Mouse (Mus musculus): ENCODE data around the gene Appbp2. TPM values are rescaled to one million over a fixed set of nuclear protein-coding genes. Genes with fewer than 3 reads are reported as not detected.
A peak's percentile ranks its signal among the peaks of the same experiment; 100 is the strongest.

The Appbp2 gene
- polyA plus RNA-seq, 1 experiment = 8.5 TPM

- Histone ChIP-seq H3K36me3 (ENCODE audit: control insufficient read depth, insufficient read depth) (no peaks in the 10 kb centered on the region), H3ac (ENCODE audit: control insufficient read depth, insufficient read length) (no peak overlapping the region), H3K79me2 (ENCODE audit: control insufficient read depth, insufficient read depth) (no peaks in the 10 kb centered on the region), H3K27me3 (ENCODE audit: control insufficient read depth, insufficient read depth, insufficient read length) (no peaks in the 10 kb centered on the region), H3K4me3 (no peak overlapping the region), H3K4me2 (ENCODE audit: low read depth) (no peak overlapping the region)
- TF ChIP-seq TCF3 (IDR thresholded peaks at IDR 0.05; ENCODE audit: insufficient read length, low read depth) (no peak), CEBPB (IDR thresholded peaks at IDR 0.05; ENCODE audit: insufficient read depth, poor library complexity, severe bottlenecking) (no peak), POLR2A (IDR thresholded peaks at IDR 0.05; ENCODE audit: insufficient read length, low read depth) (no peak)
Observed at GRCm38 (mm10) chr11:85275151-85275550, 40.2 kb upstream of the Appbp2 start.

- Histone ChIP-seq H3ac (ENCODE audit: control insufficient read depth, insufficient read length) (no peak overlapping the region), H3K79me2 (ENCODE audit: control insufficient read depth, insufficient read depth) (no peaks in the 10 kb centered on the region), H3K4me3 (no peak overlapping the region), H3K4me2 (ENCODE audit: low read depth) (no peak overlapping the region), H3K27me3 (ENCODE audit: control insufficient read depth, insufficient read depth, insufficient read length) (no peaks in the 10 kb centered on the region), H3K36me3 (ENCODE audit: control insufficient read depth, insufficient read depth) (no peaks in the 10 kb centered on the region)
- no peak for TF ChIP-seq POLR2A (IDR thresholded peaks at IDR 0.05; ENCODE audit: insufficient read length, low read depth)
- TF ChIP-seq TCF12 (IDR thresholded peaks at IDR 0.05; ENCODE audit: insufficient read depth, poor library complexity, severe bottlenecking) = no peak
- no peak for TF ChIP-seq MAX (IDR thresholded peaks at IDR 0.05; ENCODE audit: low read depth)
- no peak for TF ChIP-seq MYOD1 (IDR thresholded peaks at IDR 0.05; ENCODE audit: control insufficient read depth in 1 of 3, insufficient read length in 2 of 3, low read depth in 2 of 3)
- no peak for TF ChIP-seq E2F4 (IDR thresholded peaks at IDR 0.05; ENCODE audit: insufficient read depth)
- TF ChIP-seq CEBPB (IDR thresholded peaks at IDR 0.05; ENCODE audit: insufficient read depth, poor library complexity, severe bottlenecking) = no peak
Observed at GRCm38 (mm10) chr11:85273299-85273698, 38.4 kb upstream of the Appbp2 start.

- Histone ChIP-seq H3K27me3 (ENCODE audit: control insufficient read depth, insufficient read depth, insufficient read length) (no peaks in the 10 kb centered on the region), H3ac (ENCODE audit: control insufficient read depth, insufficient read length) (no peak overlapping the region)
Observed at GRCm38 (mm10) chr11:85270631-85271030, 35.7 kb upstream of the Appbp2 start.

GRCm38 (mm10) chr11:85267393-85267792, 32.5 kb upstream of the Appbp2 start:
- no peak overlapping the region for H3K4me2 ChIP-seq (ENCODE audit: low read depth)
- TF ChIP-seq MAX (IDR thresholded peaks at IDR 0.05; ENCODE audit: low read depth) (no peak), CEBPB (IDR thresholded peaks at IDR 0.05; ENCODE audit: insufficient read depth, poor library complexity, severe bottlenecking) (peak; percentile 91)

More at GRCm38 (mm10) chr11:85270631-85271030, 35.7 kb upstream of the Appbp2 start:
- H3K4me2 ChIP-seq (ENCODE audit: low read depth) = no peak overlapping the region
- TF ChIP-seq TCF12 (IDR thresholded peaks at IDR 0.05; ENCODE audit: insufficient read depth, poor library complexity, severe bottlenecking) (no peak), POLR2AphosphoS2 (IDR thresholded peaks at IDR 0.05; ENCODE audit: insufficient read length, low read depth) (no peak), USF1 (IDR thresholded peaks at IDR 0.05; ENCODE audit: low read depth) (no peak), POLR2A (IDR thresholded peaks at IDR 0.05; ENCODE audit: insufficient read length, low read depth) (no peak), CEBPB (IDR thresholded peaks at IDR 0.05; ENCODE audit: insufficient read depth, poor library complexity, severe bottlenecking) (no peak), SRF (IDR thresholded peaks at IDR 0.05; ENCODE audit: control insufficient read depth, insufficient read length, low read depth) (no peak), REST (IDR thresholded peaks at IDR 0.05; ENCODE audit: insufficient read depth, insufficient read length) (no peak), E2F4 (IDR thresholded peaks at IDR 0.05; ENCODE audit: insufficient read depth) (no peak), MYOG (IDR thresholded peaks at IDR 0.05; ENCODE audit: control insufficient read depth in 1 of 3, insufficient read depth in 1 of 3, insufficient read length in 2 of 3, low read depth in 2 of 3) (no peak), MAX (IDR thresholded peaks at IDR 0.05; ENCODE audit: low read depth) (no peak), TCF3 (IDR thresholded peaks at IDR 0.05; ENCODE audit: insufficient read length, low read depth) (no peak), MYOD1 (IDR thresholded peaks at IDR 0.05; ENCODE audit: control insufficient read depth in 1 of 3, insufficient read length in 2 of 3, low read depth in 2 of 3) (no peak)
- no peaks in the 10 kb centered on the region for H3K79me2 ChIP-seq (ENCODE audit: control insufficient read depth, insufficient read depth)
- no peaks in the 10 kb centered on the region for H3K36me3 ChIP-seq (ENCODE audit: control insufficient read depth, insufficient read depth)
- H3K4me3 ChIP-seq = no peak overlapping the region

GRCm38 (mm10) chr11:85264635-85265034, 29.7 kb upstream of the Appbp2 start:
- no peak for TF ChIP-seq MAX (IDR thresholded peaks at IDR 0.05; ENCODE audit: low read depth)
- TF ChIP-seq MYOG (IDR thresholded peaks at IDR 0.05; ENCODE audit: control insufficient read depth in 1 of 3, insufficient read depth in 1 of 3, insufficient read length in 2 of 3, low read depth in 2 of 3) = no peak
- TF ChIP-seq MYOD1 (IDR thresholded peaks at IDR 0.05; ENCODE audit: control insufficient read depth in 1 of 3, insufficient read length in 2 of 3, low read depth in 2 of 3) = no peak
- TF ChIP-seq CEBPB (IDR thresholded peaks at IDR 0.05; ENCODE audit: insufficient read depth, poor library complexity, severe bottlenecking) = no peak
- no peak for TF ChIP-seq USF1 (IDR thresholded peaks at IDR 0.05; ENCODE audit: low read depth)
- no peak for TF ChIP-seq TCF12 (IDR thresholded peaks at IDR 0.05; ENCODE audit: insufficient read depth, poor library complexity, severe bottlenecking)
- TF ChIP-seq TCF3 (IDR thresholded peaks at IDR 0.05; ENCODE audit: insufficient read length, low read depth) = no peak
- no peak for TF ChIP-seq SRF (IDR thresholded peaks at IDR 0.05; ENCODE audit: control insufficient read depth, insufficient read length, low read depth)
- no peak for TF ChIP-seq POLR2AphosphoS2 (IDR thresholded peaks at IDR 0.05; ENCODE audit: insufficient read length, low read depth)
- no peak for TF ChIP-seq E2F4 (IDR thresholded peaks at IDR 0.05; ENCODE audit: insufficient read depth)
- TF ChIP-seq REST (IDR thresholded peaks at IDR 0.05; ENCODE audit: insufficient read depth, insufficient read length) = no peak
- TF ChIP-seq POLR2A (IDR thresholded peaks at IDR 0.05; ENCODE audit: insufficient read length, low read depth) = no peak
- H3ac ChIP-seq (ENCODE audit: control insufficient read depth, insufficient read length) = no peak overlapping the region
- no peaks in the 10 kb centered on the region for H3K36me3 ChIP-seq (ENCODE audit: control insufficient read depth, insufficient read depth)

More at GRCm38 (mm10) chr11:85267393-85267792, 32.5 kb upstream of the Appbp2 start:
- Histone ChIP-seq H3K36me3 (ENCODE audit: control insufficient read depth, insufficient read depth) (no peaks in the 10 kb centered on the region), H3ac (ENCODE audit: control insufficient read depth, insufficient read length) (no peak overlapping the region), H3K79me2 (ENCODE audit: control insufficient read depth, insufficient read depth) (no peaks in the 10 kb centered on the region), H3K27me3 (ENCODE audit: control insufficient read depth, insufficient read depth, insufficient read length) (no peaks in the 10 kb centered on the region), H3K4me3 (no peak overlapping the region)

More at GRCm38 (mm10) chr11:85264635-85265034, 29.7 kb upstream of the Appbp2 start:
- Histone ChIP-seq H3K4me3 (no peak overlapping the region), H3K4me2 (ENCODE audit: low read depth) (no peak overlapping the region), H3K79me2 (ENCODE audit: control insufficient read depth, insufficient read depth) (no peaks in the 10 kb centered on the region), H3K27me3 (ENCODE audit: control insufficient read depth, insufficient read depth, insufficient read length) (no peaks in the 10 kb centered on the region)
